Mouse (Mus musculus) cerebellum, adult 2 months (tissue): ENCODE measurements around the gene Doxl2.

Experiments
- CTCF ChIP-seq: fragments of 200-500 bp; IDR thresholded peaks from 2 replicates; pipeline ENCODE4 v1.5.1; 2011; ENCODE audit warnings: low read depth, mild to moderate bottlenecking, control low read depth, low read length, moderate library complexity, borderline replicate concordance; ENCODE audit not compliant: insufficient read depth
- POLR2A ChIP-seq: fragments of 200-500 bp; IDR thresholded peaks from 2 replicates; pipeline ENCODE4 v1.6.1; 2011; ENCODE audit warnings: low read length, control low read depth, borderline replicate concordance; ENCODE audit not compliant: insufficient read depth

DNA sequence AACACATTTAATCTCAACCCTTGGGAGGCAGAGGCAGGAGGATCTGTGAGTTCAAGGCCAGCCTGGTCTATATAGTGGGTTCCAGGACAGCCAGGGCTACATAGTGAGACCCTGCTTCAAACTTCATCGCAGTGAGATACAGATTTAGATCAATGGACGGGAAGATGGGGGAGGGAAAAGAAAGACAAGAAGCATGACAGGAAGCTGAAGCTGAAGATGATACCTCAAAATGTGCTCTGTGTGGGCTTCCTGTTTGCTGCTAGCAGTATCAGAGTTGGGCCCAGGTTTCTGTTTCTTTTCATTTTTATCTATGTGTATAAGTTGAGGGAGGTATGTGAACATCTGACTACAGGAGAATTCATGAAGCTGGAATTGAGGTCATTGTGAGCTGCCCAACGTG lies 38.7 kb downstream of the Doxl2 start:
- TF ChIP-seq CTCF = no peak
- TF ChIP-seq POLR2A = no peak
